Mouse (Mus musculus) neutrophil, adult 59 days (primary cell): Measurements from ENCODE around the gene Ctcfl. TPM values are rescaled to one million over a fixed set of nuclear protein-coding genes. Genes with fewer than 3 reads are reported as not detected.

ENCODE experiments used
- total RNA-seq, 2 experiments: library from RNA; stranded (reverse); gene quantifications; 1 replicate in 1 of 2; 2 replicates in 1 of 2; pipeline ENCODE4 v1.2.4; 2023

Ctcfl gene
- total RNA-seq = not detected

DNA sequence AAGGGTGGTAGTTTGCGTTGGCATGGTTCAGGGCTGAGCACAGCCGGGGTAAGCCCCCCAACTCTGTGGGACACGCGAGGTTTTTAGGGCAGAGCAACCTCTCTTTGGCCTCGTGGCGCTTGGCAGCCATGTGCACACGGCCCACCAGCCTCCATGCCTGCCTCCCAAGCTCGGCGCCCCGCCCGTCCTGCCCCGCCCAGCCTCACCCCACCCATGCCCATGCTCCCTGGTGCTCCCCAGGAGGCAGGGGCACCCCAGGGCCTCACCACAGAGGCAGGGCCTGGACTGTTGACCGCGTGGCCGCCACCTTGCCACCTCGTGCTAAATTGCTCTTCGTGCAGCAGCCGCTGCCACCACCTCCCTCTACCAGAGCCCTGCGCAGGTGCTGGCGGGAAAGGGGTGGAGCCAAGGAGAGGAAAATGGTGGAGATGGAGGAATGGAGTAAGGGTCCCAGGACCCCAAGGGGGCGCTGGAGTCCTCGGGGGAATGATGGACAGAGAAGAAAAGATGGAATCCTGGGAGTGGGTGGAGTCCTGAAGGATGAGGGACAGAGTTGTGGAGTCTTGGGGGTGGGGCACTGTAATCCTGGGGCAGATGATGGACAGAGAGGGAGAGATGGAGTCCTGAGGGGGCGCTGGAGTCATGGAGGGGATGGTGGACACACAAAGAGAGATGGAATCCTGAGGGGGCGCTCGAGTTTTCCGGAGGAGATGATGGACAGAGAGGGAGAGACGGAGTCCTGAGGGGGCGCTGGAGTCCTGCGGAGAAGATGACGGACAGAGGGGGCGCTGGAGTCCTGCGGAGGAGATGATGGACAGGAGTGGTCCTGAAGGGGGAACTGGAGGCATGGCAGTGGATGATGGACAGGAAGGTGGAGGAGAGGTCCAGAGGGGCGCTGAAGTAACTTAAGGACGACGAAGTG lies at the start of gene Ctcfl:
Gene Ctcfl, minus strand, starts transcription at position 503 of the 922 bp plus-strand sequence.

DNA sequence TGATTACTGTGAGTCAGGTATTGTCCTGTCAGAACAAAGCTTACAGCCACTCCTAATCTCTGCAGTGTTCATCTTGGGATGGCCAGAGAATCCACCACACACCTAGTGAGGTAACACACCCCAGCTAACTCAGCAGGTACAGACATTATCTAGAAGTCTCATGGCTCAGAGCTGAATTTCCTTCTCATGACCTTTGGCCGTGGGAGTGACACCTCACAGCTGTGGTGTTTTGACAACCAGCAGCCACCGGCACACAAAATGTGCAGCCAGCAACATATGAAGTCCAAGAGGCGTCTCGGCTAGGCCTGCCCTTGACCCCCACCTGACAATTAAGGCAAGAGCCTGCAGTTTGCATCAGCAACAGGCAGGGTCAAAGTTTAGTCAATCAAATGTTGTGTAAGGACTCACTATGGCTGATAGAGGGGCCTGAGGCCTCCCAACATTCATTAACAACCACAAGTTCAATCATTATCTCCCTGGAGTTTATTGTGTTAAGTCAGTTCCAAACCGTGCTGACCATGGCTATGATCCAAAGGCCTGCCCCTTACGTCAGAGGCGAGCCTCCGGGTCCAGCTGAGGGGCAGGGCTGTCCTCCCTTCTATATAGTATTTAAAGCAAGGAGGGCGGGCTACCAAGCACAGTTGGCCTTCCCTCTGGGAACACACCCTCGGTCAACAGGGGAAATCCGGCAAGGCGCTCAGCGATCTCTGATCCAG lies 33.3 kb upstream of the Ctcfl start, which contains the start of gene Pck1:
Gene Pck1, plus strand, starts transcription at position 613 of the 716 bp plus-strand sequence.

Other genes starting within 250 kb of the Ctcfl start
- not detected for gene Bmp7, start 179.2 kb downstream of the Ctcfl start, total RNA-seq
- gene Spo11, start 141.8 kb downstream of the Ctcfl start, total RNA-seq = not detected
- 10 to 100 TPM; 51.3 to 52.4 TPM for gene Rae1, start 119.4 kb downstream of the Ctcfl start, total RNA-seq
- 100 to 1,000 TPM; 151 TPM for gene Rbm38, start 99.0 kb downstream of the Ctcfl start, total RNA-seq
- under 1 TPM in 1 of 2 experiments, not detected in 1; 0.13 TPM for gene Pck1, start 33.5 kb upstream of the Ctcfl start, total RNA-seq
- 10 to 100 TPM; 26.6 to 26.7 TPM for gene Zbp1, start 99.4 kb upstream of the Ctcfl start, total RNA-seq
- gene Pmepa1, start 157.0 kb upstream of the Ctcfl start, total RNA-seq = under 1 TPM in 1 of 2 experiments, not detected in 1; 0.18 TPM